ENCODE assay signal across 10 mouse cellular contexts in the genomic region with DNA sequence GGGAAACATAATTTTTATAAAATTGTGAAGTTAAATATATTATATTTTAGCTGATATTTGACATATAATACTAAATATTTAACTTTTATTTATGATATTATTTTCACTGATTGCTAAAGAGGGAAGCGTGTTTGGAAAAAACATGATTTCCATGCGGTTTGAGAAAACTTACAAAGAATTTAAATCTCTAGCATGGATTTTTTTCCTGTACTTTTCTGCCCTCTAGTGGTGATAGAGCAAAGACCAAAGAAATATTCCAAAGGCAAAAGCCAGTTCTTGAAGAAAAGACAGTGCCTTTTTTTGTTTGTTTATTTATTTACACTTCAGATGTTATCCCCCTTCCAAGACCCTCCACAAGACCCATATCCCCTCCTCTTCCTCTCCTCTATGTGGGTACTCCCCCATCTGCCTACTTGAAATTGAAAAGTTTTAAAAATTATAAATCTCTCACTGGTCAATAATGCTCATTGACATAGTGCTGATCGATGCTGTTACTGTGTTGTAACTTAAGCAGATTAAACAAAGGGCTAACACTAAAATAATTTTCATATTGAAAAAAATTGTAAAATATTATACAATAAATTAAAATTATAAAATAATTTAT.
DNase-seq lines count a peak whose midpoint lies in the region; ATAC-seq and TF ChIP-seq lines count a peak whose summit lies in the region.
"Had no signal": no experiment of that assay in that cellular context is flagged by ENCODE, and none has a peak within 500 bp of the region (broad histone marks: within the 10 kb centered on the region; RNA-seq: fewer than 3 reads in every experiment).

No protein-coding gene starts in this region.

- peak; percentile 85 for DNase-seq in hindbrain, postnatal 0 days (ENCODE audit: low spot score)
- peak; percentile 51 for DNase-seq in CD4-positive helper T cell, adult 2 months (ENCODE audit: low read depth, low spot score)
- peak; percentile 28 for DNase-seq in hindlimb bud, embryonic 11.5 days (ENCODE audit: extremely low spot score, low read depth, low spot score)
- DNase-seq in cerebellum, adult 11-12 months = no peak
- no peak for DNase-seq in heart, adult 9 months (ENCODE audit: low spot score in 2 of 2)
- no peak for DNase-seq in layer of hippocampus, adult 9-11 months

- peak; percentile 67 for TF ChIP-seq CTCF in hindbrain, postnatal 0 days (IDR thresholded peaks at IDR 0.05; ENCODE audit: low read depth)

- no peak overlapping the region for H3K9ac ChIP-seq in hindbrain, postnatal 0 days (replicated peaks; ENCODE audit: low read length)
- H3K9ac ChIP-seq in hindbrain, embryonic 12.5 days = no peak overlapping the region
- H3K9ac ChIP-seq: heart, embryonic 13.5 days; limb, embryonic 15.5 days had no signal

- H3K4me3 ChIP-seq in hindbrain, postnatal 0 days (ENCODE audit: low read length) = no peak overlapping the region
- H3K4me3 ChIP-seq in hindbrain, embryonic 12.5 days = no peak overlapping the region
- H3K4me3 ChIP-seq: heart, embryonic 13.5 days; limb, embryonic 15.5 days had no signal

- H3K27me3 ChIP-seq in hindbrain, postnatal 0 days (ENCODE audit: insufficient read depth, low read length) = no peaks in the 10 kb centered on the region
- no peaks in the 10 kb centered on the region for H3K27me3 ChIP-seq in hindbrain, embryonic 12.5 days
- H3K27me3 ChIP-seq: heart, embryonic 13.5 days; limb, embryonic 15.5 days had no signal

- no peak; the same call in 1 of the 2 replicates for ATAC-seq in hindbrain, postnatal 0 days
- ATAC-seq in hindbrain, embryonic 12.5 days (ENCODE audit: low FRiP score) = no peak
- peak; percentile 61 for ATAC-seq in activated CD4-positive, CD25-positive, alpha-beta regulatory T cell, adult 4 months

- WGBS in hindbrain, postnatal 0 days = 37% methylated on average over 3 of the region's 3 CpGs
- WGBS in hindbrain, embryonic 12.5 days = 55% methylated on average over 3 of the region's 3 CpGs

- no peak overlapping the region for H3K27ac ChIP-seq in hindbrain, postnatal 0 days
- no peak overlapping the region for H3K27ac ChIP-seq in hindbrain, embryonic 12.5 days
- H3K27ac ChIP-seq: heart, embryonic 13.5 days; limb, embryonic 15.5 days had no signal

- H3K9me3 ChIP-seq in hindbrain, postnatal 0 days (ENCODE audit: low read length) = no peaks in the 10 kb centered on the region
- H3K9me3 ChIP-seq in hindbrain, embryonic 12.5 days (replicated peaks) = no peaks in the 10 kb centered on the region
- H3K9me3 ChIP-seq: heart, embryonic 13.5 days; limb, embryonic 15.5 days had no signal

- no peaks in the 10 kb centered on the region for H3K4me1 ChIP-seq in hindbrain, postnatal 0 days (ENCODE audit: insufficient read depth, low read length)
- H3K4me1 ChIP-seq in hindbrain, embryonic 12.5 days = no peaks in the 10 kb centered on the region
- H3K4me1 ChIP-seq: heart, embryonic 13.5 days; limb, embryonic 15.5 days had no signal

- H3K4me2 ChIP-seq in hindbrain, postnatal 0 days (ENCODE audit: low read depth, low read length) = no peak overlapping the region
- H3K4me2 ChIP-seq in hindbrain, embryonic 12.5 days (replicated peaks) = no peak overlapping the region
- H3K4me2 ChIP-seq: heart, embryonic 13.5 days; limb, embryonic 15.5 days had no signal

- no peaks in the 10 kb centered on the region for H3K36me3 ChIP-seq in hindbrain, postnatal 0 days (ENCODE audit: insufficient read depth, low read length)
- H3K36me3 ChIP-seq in hindbrain, embryonic 12.5 days = no peaks in the 10 kb centered on the region
- H3K36me3 ChIP-seq: heart, embryonic 13.5 days; limb, embryonic 15.5 days had no signal

Comparison
In these comparisons a context has a peak if more than half of its experiments do, and no peak if none do; other contexts are left out.
1. DNase-seq: peak in hindbrain, postnatal 0 days (single experiment), CD4-positive helper T cell, adult 2 months (single experiment) and hindlimb bud, embryonic 11.5 days (single experiment); none in cerebellum, adult 11-12 months (single experiment), heart, adult 9 months (0 of 2) and layer of hippocampus, adult 9-11 months (single experiment).